Mouse (Mus musculus) neural tube, embryonic 11.5 days (tissue): ENCODE data around the gene Atxn1. TPM values are rescaled to one million over a fixed set of nuclear protein-coding genes. Genes with fewer than 3 reads are reported as not detected.

Source experiments
- ATAC-seq: fragments of 200-750 bp; cut with Nextera tagmentation; 2 replicates; pipeline ENCODE4 v1.8.0; 2017; ENCODE audit warnings: moderate number of reproducible peaks, mild to moderate bottlenecking, moderate TSS enrichment, moderate library complexity; ENCODE audit not compliant: insufficient read depth, low FRiP score, low TSS enrichment
- DNase-seq: peaks from one replicate; pipeline ENCODE4 v3.0.0-alpha.2; 2015; ENCODE audit warnings: low spot score
- H3K27ac ChIP-seq: fragments of 300-500 bp; sonication (generic); 2 replicates; pipeline ENCODE4 v1.5.1; 2014; ENCODE audit warnings: low read depth, mild to moderate bottlenecking, low read length
- H3K27me3 ChIP-seq: fragments of 300-500 bp; sonication (generic); 2 replicates; pipeline ENCODE4 v1.6.1; 2014; ENCODE audit warnings: mild to moderate bottlenecking, low read length, mixed read lengths; ENCODE audit not compliant: control insufficient read depth, insufficient read depth
- H3K36me3 ChIP-seq: fragments of 300-500 bp; sonication (generic); 2 replicates; pipeline ENCODE4 v1.6.1; 2014; ENCODE audit warnings: mild to moderate bottlenecking, low read length, moderate library complexity, mixed read lengths; ENCODE audit not compliant: control insufficient read depth, insufficient read depth
- H3K4me1 ChIP-seq: fragments of 300-500 bp; sonication (generic); 2 replicates; pipeline ENCODE4 v1.6.1; 2014; ENCODE audit warnings: low read length, mixed read lengths; ENCODE audit not compliant: control insufficient read depth, insufficient read depth
- H3K4me2 ChIP-seq: fragments of 300-500 bp; sonication (generic); 2 replicates; pipeline ENCODE4 v1.6.1; 2014; ENCODE audit warnings: low read depth, mild to moderate bottlenecking, moderate library complexity
- H3K4me3 ChIP-seq: fragments of 300-500 bp; sonication (generic); 2 replicates; pipeline ENCODE4 v1.5.1; 2014; ENCODE audit warnings: low read depth, low read length
- H3K9ac ChIP-seq: fragments of 300-500 bp; sonication (generic); 2 replicates; pipeline ENCODE4 v1.6.1; 2014; ENCODE audit warnings: mild to moderate bottlenecking, low read length
- H3K9me3 ChIP-seq: fragments of 300-500 bp; sonication (generic); 2 replicates; pipeline ENCODE4 v1.6.1; 2016; ENCODE audit warnings: low read length; ENCODE audit not compliant: control insufficient read depth
- WGBS: fragments of 180-500 bp; shearing (Covaris S2); extraction: QIAGEN DNeasy Blood & Tissue Kit; methylation state at CpG from one replicate; pipeline ENCODE4 v1.1.7; 2014; 5-methylcytosine and 5-hydroxymethylcytosine counted together
- polyA plus RNA-seq: library from polyadenylated mRNA; unstranded; fragments of >200 nt; fragmentation: Nextera tagmentation; extraction: Ambion mirVana; gene quantifications from 2 replicates; pipeline ENCODE4 v1.2.1, GENCODE M21; 2014

Atxn1 gene
- polyA plus RNA-seq, 1 experiment from 2014 or later: 1.1 TPM

GRCm38 (mm10) chr13:45669969-45670368 is 294.8 kb downstream of the Atxn1 start:
- Histone ChIP-seq H3K4me1 (no peaks in the 10 kb centered on the region), H3K9ac (no peak overlapping the region), H3K27ac (no peak overlapping the region), H3K4me3 (no peak overlapping the region), H3K36me3 (no peaks in the 10 kb centered on the region), H3K27me3 (no peaks in the 10 kb centered on the region), H3K9me3 (no peaks in the 10 kb centered on the region), H3K4me2 (no peak overlapping the region)
- WGBS: 86% methylated on average over 11 of the region's 11 CpGs
- ATAC-seq (no peak), DNase-seq (no peak)

GRCm38 (mm10) chr13:45662852-45663251 is 302.0 kb downstream of the Atxn1 start:
- ATAC-seq: no peak
- H3K9me3 ChIP-seq: no peaks in the 10 kb centered on the region
- DNase-seq: no peak
- 91% methylated on average over 10 of the region's 10 CpGs for WGBS
- no peak overlapping the region for H3K27ac ChIP-seq
- H3K4me1 ChIP-seq: no peaks in the 10 kb centered on the region
- no peak overlapping the region for H3K9ac ChIP-seq
- H3K36me3 ChIP-seq: no peaks in the 10 kb centered on the region
- no peak overlapping the region for H3K4me2 ChIP-seq
- no peaks in the 10 kb centered on the region for H3K27me3 ChIP-seq
- H3K4me3 ChIP-seq: no peak overlapping the region

GRCm38 (mm10) chr13:45662216-45662615 is 302.6 kb downstream of the Atxn1 start:
- H3K9me3 ChIP-seq: no peaks in the 10 kb centered on the region
- WGBS: 74% methylated on average over 3 of the region's 3 CpGs
- H3K27ac ChIP-seq: no peak overlapping the region
- H3K27me3 ChIP-seq: no peaks in the 10 kb centered on the region
- H3K36me3 ChIP-seq: no peaks in the 10 kb centered on the region
- DNase-seq: no peak
- H3K4me2 ChIP-seq: no peak overlapping the region
- no peaks in the 10 kb centered on the region for H3K4me1 ChIP-seq
- no peak overlapping the region for H3K4me3 ChIP-seq
- H3K9ac ChIP-seq: no peak overlapping the region
- no peak for ATAC-seq

- ATAC-seq (no peak), DNase-seq (no peak)
- 85% methylated on average over 12 of the region's 12 CpGs for WGBS
- no peak overlapping the region for H3K4me2 ChIP-seq
- no peaks in the 10 kb centered on the region for H3K36me3 ChIP-seq
- H3K4me1 ChIP-seq: no peaks in the 10 kb centered on the region
- no peaks in the 10 kb centered on the region for H3K9me3 ChIP-seq
- no peaks in the 10 kb centered on the region for H3K27me3 ChIP-seq
- H3K9ac ChIP-seq: no peak overlapping the region
- no peak overlapping the region for H3K4me3 ChIP-seq
- no peak overlapping the region for H3K27ac ChIP-seq
Observed at GRCm38 (mm10) chr13:45661283-45662185, 303.3 kb downstream of the Atxn1 start.

GRCm38 (mm10) chr13:45659813-45660212 is 305.0 kb downstream of the Atxn1 start:
- DNase-seq (no peak), ATAC-seq (no peak)
- H3K27ac ChIP-seq: no peak overlapping the region
- H3K4me2 ChIP-seq: no peak overlapping the region
- no peak overlapping the region for H3K9ac ChIP-seq
- no peaks in the 10 kb centered on the region for H3K4me1 ChIP-seq
- no peaks in the 10 kb centered on the region for H3K36me3 ChIP-seq
- WGBS: 90% methylated on average over 4 of the region's 4 CpGs
- H3K4me3 ChIP-seq: no peak overlapping the region
- H3K27me3 ChIP-seq: no peaks in the 10 kb centered on the region
- no peaks in the 10 kb centered on the region for H3K9me3 ChIP-seq

- ATAC-seq (no peak), DNase-seq (no peak)
- H3K4me1 ChIP-seq: no peaks in the 10 kb centered on the region
- WGBS: 91% methylated on average over 5 of the region's 5 CpGs
- H3K9me3 ChIP-seq: no peaks in the 10 kb centered on the region
- no peak overlapping the region for H3K4me2 ChIP-seq
- H3K36me3 ChIP-seq: no peaks in the 10 kb centered on the region
- H3K27me3 ChIP-seq: no peaks in the 10 kb centered on the region
- H3K27ac ChIP-seq: no peak overlapping the region
- no peak overlapping the region for H3K4me3 ChIP-seq
- no peak overlapping the region for H3K9ac ChIP-seq
Observed at GRCm38 (mm10) chr13:45658343-45658742, 306.5 kb downstream of the Atxn1 start.

- no peaks in the 10 kb centered on the region for H3K27me3 ChIP-seq
- WGBS: 91% methylated on average over 1 of the region's 1 CpGs
- no peak for ATAC-seq
Observed at GRCm38 (mm10) chr13:45657176-45657575, 307.6 kb downstream of the Atxn1 start.

GRCm38 (mm10) chr13:45651652-45652241 is 313.1 kb downstream of the Atxn1 start:
- no peak overlapping the region for H3K9ac ChIP-seq
- ATAC-seq (no peak), DNase-seq (no peak)
- H3K27me3 ChIP-seq: no peaks in the 10 kb centered on the region
- no peaks in the 10 kb centered on the region for H3K36me3 ChIP-seq
- H3K4me1 ChIP-seq: no peaks in the 10 kb centered on the region
- no peak overlapping the region for H3K4me2 ChIP-seq
- H3K9me3 ChIP-seq: no peaks in the 10 kb centered on the region
- 81% methylated on average over 10 of the region's 10 CpGs for WGBS
- H3K4me3 ChIP-seq: no peak overlapping the region
- H3K27ac ChIP-seq: no peak overlapping the region

More at GRCm38 (mm10) chr13:45657176-45657575, 307.6 kb downstream of the Atxn1 start:
- Histone ChIP-seq H3K4me2 (no peak overlapping the region), H3K9ac (no peak overlapping the region), H3K4me1 (no peaks in the 10 kb centered on the region), H3K27ac (no peak overlapping the region), H3K36me3 (no peaks in the 10 kb centered on the region), H3K4me3 (no peak overlapping the region), H3K9me3 (no peaks in the 10 kb centered on the region)
- no peak for DNase-seq
